Mouse (Mus musculus): Measurements from ENCODE around the gene Mettl4. TPM values are rescaled to one million over a fixed set of nuclear protein-coding genes. Genes with fewer than 3 reads are reported as not detected.
"Not testable (repeated sequence)": the region's sequence is repeated elsewhere in the genome, so short reads cannot be mapped to it uniquely, and the experiment has no call there.

The Mettl4 gene
- 1 to 10 TPM; 7.0 to 7.2 TPM for total RNA-seq (2021)
- long read RNA-seq, experiment 1, partial matches to known transcripts: 0 of 1 reads
- long read RNA-seq, experiment 1, other reads (novel, unspliced or antisense): 1 of 1 reads
- long read RNA-seq, experiment 2, partial matches to known transcripts: 0 of 4 reads
- long read RNA-seq, experiment 2, other reads (novel, unspliced or antisense): 4 of 4 reads

GRCm38 (mm10) chr17:94749466-94750135, at the start of gene Mettl4:
Mettl4 (minus strand) TSS chr17:94750019.
- peak; percentile 92 for DNase-seq

GRCm38 (mm10) chr17:94778871-94779482, 29.2 kb upstream of the Mettl4 start:
- DNase-seq: no peak

GRCm38 (mm10) chr17:94768491-94768890, 18.7 kb upstream of the Mettl4 start:
- no peak for DNase-seq

GRCm38 (mm10) chr17:94764711-94765110, 14.9 kb upstream of the Mettl4 start:
- DNase-seq: no peak

- no peak for DNase-seq
Measured at GRCm38 (mm10) chr17:94764011-94764410, 14.2 kb upstream of the Mettl4 start.

GRCm38 (mm10) chr17:94762405-94762804, 12.6 kb upstream of the Mettl4 start:
- no peak for DNase-seq

GRCm38 (mm10) chr17:94750136-94750729, 414 bp upstream of the Mettl4 start:
- DNase-seq: no peak

GRCm38 (mm10) chr17:94738173-94738572, 11.6 kb downstream of the Mettl4 start:
- no peak for DNase-seq

GRCm38 (mm10) chr17:94735885-94736284, 13.9 kb downstream of the Mettl4 start:
- DNase-seq: no peak

- no peak for DNase-seq
Measured at GRCm38 (mm10) chr17:94735437-94735836, 14.4 kb downstream of the Mettl4 start.

GRCm38 (mm10) chr17:94730416-94730815, 19.4 kb downstream of the Mettl4 start:
- not testable (repeated sequence) for DNase-seq

GRCm38 (mm10) chr17:94726750-94727149, 23.1 kb downstream of the Mettl4 start:
- no peak for DNase-seq

GRCm38 (mm10) chr17:94673515-94674317, 76.1 kb downstream of the Mettl4 start:
- no peak for DNase-seq
